Mouse (Mus musculus): ENCODE results near the gene Unc93b1.

DNA sequence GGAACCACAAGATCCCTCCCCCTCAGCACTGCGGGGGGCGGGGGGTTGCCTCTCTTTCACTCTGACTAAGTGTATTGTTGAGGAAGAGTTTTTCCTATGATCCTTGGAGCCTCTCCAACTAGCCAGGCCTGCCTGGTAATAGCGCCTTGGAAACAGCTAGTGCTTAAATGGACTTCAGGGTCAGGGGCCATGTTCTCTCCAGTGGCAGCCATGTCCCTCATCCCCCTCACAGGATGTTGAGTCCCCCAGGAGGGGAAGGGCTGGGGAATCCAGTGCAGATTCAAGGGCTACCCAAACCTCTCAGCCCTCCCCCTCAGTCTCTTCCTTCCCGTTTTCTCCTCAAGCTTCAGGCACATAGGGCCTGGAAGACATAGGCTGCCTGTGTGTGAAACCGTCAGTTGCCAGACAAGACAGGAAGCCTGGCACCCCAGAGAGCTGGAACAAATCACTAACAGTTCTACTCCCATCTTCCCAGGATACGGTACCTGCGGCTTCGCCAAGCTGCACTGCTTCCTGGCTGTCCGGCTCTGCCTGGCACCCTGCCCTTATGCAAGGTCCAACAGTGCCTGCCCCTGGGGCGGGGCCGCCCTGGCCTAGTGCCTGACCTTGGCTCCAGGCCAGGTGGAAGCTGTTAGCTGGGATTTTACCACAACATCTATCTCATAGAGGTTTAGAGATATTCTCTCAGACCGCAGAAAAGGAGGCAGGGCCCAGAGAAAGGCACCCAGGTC lies 5.6 kb upstream of the Unc93b1 start, which contains the start of gene Aldh3b1:
- TF ChIP-seq CTCF (IDR thresholded peaks at IDR 0.05; ENCODE audit: low read depth) (no peak), EP300 (IDR thresholded peaks at IDR 0.05; ENCODE audit: low read depth) (peak; percentile 12; the same call in 1 of the 2 replicates)
